Mouse (Mus musculus) spleen, adult 2 months (tissue): ENCODE measurements around the gene Riox1. TPM values are rescaled to one million over a fixed set of nuclear protein-coding genes. Genes with fewer than 3 reads are reported as not detected.
A peak's percentile ranks its signal among the peaks of the same experiment; 100 is the strongest.
"Not testable (repeated sequence)": the region's sequence is repeated elsewhere in the genome, so short reads cannot be mapped to it uniquely, and the experiment has no call there.

Source experiments
- DNase-seq, 2 experiments: peaks; one replicate each; pipeline versions ENCODE4 v3.0.0 to v3.0.0-alpha.2; 2012 to 2021; ENCODE audit warnings: low spot score in 2 of 2, low read depth in 1 of 2
- H3K27ac ChIP-seq: fragments of 200-500 bp; 2 replicates; pipeline ENCODE4 v1.5.1; 2012; ENCODE audit warnings: low read length, inconsistent platforms; ENCODE audit not compliant: insufficient read depth
- H3K27me3 ChIP-seq: fragments of 200-500 bp; 2 replicates; pipeline ENCODE4 v1.6.1; 2012; ENCODE audit warnings: mild to moderate bottlenecking, moderate library complexity, low read length, inconsistent platforms; ENCODE audit not compliant: control insufficient read depth, insufficient read depth
- H3K36me3 ChIP-seq: fragments of 200-500 bp; 2 replicates; pipeline ENCODE4 v1.6.1; 2012; ENCODE audit warnings: mild to moderate bottlenecking, low read length, inconsistent platforms; ENCODE audit not compliant: control insufficient read depth, insufficient read depth
- H3K4me1 ChIP-seq: fragments of 200-500 bp; 2 replicates; pipeline ENCODE4 v1.6.1; 2011; ENCODE audit warnings: inconsistent platforms; ENCODE audit not compliant: control insufficient read depth, insufficient read depth, insufficient read length
- H3K4me3 ChIP-seq: fragments of 200-500 bp; 2 replicates; pipeline ENCODE4 v1.5.1; 2011; ENCODE audit warnings: mild to moderate bottlenecking, inconsistent platforms; ENCODE audit not compliant: insufficient read depth, insufficient read length; ENCODE audit errors: extremely low read depth
- CTCF ChIP-seq: fragments of 200-500 bp; IDR thresholded peaks from 2 replicates; pipeline ENCODE4 v1.5.1; 2011; ENCODE audit warnings: mild to moderate bottlenecking, inconsistent platforms; ENCODE audit not compliant: insufficient read depth, insufficient read length, insufficient replicate concordance; ENCODE audit errors: extremely low read depth
- POLR2A ChIP-seq: fragments of 200-500 bp; IDR thresholded peaks from 2 replicates; pipeline ENCODE4 v1.6.1; 2011; ENCODE audit warnings: low read depth, low read length, inconsistent platforms
- WGBS: fragments of 180-500 bp; shearing (Covaris S2); methylation state at CpG from one replicate; pipeline ENCODE4 v1.1.7; 2018; 5-methylcytosine and 5-hydroxymethylcytosine counted together
- polyA plus RNA-seq: library from polyadenylated mRNA; depleted of rRNA; stranded (reverse); fragments of >200 nt; gene quantifications from 2 replicates; pipeline ENCODE4 v1.2.3, GENCODE M21; 2012

Riox1 gene
- polyA plus RNA-seq, 1 experiment = 12.5 TPM

GRCm38 (mm10) chr12:83927747-83928146, 22.7 kb upstream of the Riox1 start:
- TF ChIP-seq CTCF (no peak), POLR2A (no peak)
- Histone ChIP-seq H3K36me3 (no peaks in the 10 kb centered on the region), H3K27ac (no peak overlapping the region), H3K4me1 (peaks cover 11% of the 10 kb centered on the region), H3K27me3 (no peaks in the 10 kb centered on the region), H3K4me3 (no peak overlapping the region)
- DNase-seq = no peak
- 26% methylated on average over 4 of the region's 4 CpGs for WGBS

DNA sequence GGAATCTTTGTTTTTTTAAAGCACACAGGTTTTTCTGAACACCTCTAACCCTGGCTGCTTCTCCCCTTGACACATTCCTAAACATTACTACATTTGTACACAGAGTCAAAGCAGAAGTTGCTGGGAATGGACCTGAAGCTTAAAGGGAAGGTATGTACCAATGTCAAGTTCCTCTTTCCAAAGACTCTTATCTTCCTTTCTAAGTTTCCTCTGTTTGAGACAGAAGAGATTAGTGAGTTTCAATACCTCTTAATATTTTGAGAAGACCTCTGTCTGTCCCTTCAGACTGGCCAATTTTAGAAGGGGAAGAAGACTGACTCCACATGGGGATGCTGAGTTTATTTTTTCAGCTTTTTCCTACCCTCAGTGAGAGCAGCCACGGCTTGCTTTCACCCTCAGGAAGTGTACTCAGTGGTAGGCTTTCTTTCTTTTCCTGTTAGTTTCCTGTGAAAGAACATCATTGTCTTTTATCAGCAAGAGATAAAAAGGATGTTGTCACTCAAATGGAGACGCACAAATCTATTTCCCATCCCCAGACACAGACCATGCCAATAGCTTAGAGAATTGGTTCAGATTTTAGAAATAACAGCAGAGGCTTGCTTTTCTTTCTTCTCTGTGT, 21.1 kb upstream of the Riox1 start:
- Histone ChIP-seq H3K4me1 (peaks cover 11% of the 10 kb centered on the region), H3K4me3 (no peak overlapping the region), H3K27ac (peak overlapping the region; percentile 37), H3K27me3 (no peaks in the 10 kb centered on the region), H3K36me3 (no peaks in the 10 kb centered on the region)
- DNase-seq = no peak
- TF ChIP-seq CTCF (no peak), POLR2A (no peak)
- WGBS = 2% methylated on average over 2 of the region's 2 CpGs

DNA sequence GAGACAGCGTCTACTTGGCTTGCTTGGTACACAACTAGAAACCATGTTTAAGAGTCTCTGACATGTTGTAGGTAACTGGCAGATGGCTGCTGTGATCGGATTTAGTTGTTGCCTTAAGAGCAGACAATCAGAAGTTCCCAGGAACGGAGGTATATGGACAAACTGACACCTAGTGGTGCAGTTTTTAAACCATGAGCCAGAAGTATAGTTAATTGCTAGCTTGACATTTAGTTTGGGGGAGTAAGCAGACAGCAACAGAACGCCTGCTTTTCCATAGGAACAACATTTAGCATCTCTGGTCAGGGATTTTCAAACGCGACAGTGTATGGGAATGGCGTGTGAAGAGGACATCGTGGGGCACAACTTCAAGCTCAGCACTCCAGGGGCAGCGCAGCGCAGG, 12.8 kb upstream of the Riox1 start:
- Histone ChIP-seq H3K4me3 (no peak overlapping the region), H3K27ac (no peak overlapping the region), H3K36me3 (no peaks in the 10 kb centered on the region), H3K27me3 (no peaks in the 10 kb centered on the region), H3K4me1 (no peaks in the 10 kb centered on the region)
- DNase-seq = no peak
- TF ChIP-seq POLR2A = no peak
- TF ChIP-seq CTCF = no peak
- 77% methylated on average over 10 of the region's 10 CpGs for WGBS

DNA sequence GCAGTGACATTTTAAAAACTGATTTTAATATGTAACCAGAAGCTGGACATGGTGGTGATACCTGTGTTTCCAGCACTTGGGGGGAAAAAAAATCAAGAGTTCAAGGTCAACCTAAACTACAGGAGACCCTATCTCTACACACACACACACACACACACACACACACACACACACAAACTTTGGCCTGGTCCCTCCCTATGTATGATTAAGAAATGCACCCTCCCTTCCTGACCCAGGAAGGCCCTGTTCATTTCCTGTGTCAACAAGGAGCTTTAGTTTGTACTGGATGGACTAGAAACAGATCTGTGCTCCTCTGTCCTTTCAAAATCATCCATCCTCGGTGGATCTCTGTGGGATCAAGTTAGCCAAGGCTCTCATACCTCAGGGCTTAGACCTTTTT, 11.8 kb upstream of the Riox1 start:
- H3K4me3 ChIP-seq, DNase-seq, H3K27me3 ChIP-seq, H3K36me3 ChIP-seq, H3K27ac ChIP-seq, H3K4me1 ChIP-seq: not testable (repeated sequence)
- 67% methylated on average over 1 of the region's 1 CpGs for WGBS

DNA sequence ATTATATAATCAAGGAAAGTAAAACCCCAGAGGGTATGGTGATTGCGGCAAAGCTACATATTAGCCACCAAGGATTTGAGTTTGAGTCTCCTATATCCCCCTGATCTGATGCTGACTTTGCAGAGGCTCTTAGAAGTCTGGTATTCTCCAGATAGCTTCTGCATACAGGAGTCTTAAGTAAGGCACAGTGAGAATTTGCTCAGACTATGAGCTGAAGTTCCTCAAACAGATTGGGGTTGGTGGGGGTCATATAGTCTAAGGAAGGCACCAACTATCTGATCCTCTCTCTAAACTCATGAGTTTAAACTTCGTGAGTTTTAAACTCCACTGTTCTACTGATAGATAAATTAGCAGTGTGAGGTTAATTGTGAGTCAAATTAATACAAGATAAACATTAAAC, 11.1 kb upstream of the Riox1 start:
- Histone ChIP-seq H3K27me3 (no peaks in the 10 kb centered on the region), H3K27ac (no peak overlapping the region), H3K36me3 (no peaks in the 10 kb centered on the region), H3K4me1 (no peaks in the 10 kb centered on the region), H3K4me3 (no peak overlapping the region)
- TF ChIP-seq CTCF (no peak), POLR2A (no peak)
- WGBS = 79% methylated on average over 2 of the region's 2 CpGs
- no peak for DNase-seq

DNA sequence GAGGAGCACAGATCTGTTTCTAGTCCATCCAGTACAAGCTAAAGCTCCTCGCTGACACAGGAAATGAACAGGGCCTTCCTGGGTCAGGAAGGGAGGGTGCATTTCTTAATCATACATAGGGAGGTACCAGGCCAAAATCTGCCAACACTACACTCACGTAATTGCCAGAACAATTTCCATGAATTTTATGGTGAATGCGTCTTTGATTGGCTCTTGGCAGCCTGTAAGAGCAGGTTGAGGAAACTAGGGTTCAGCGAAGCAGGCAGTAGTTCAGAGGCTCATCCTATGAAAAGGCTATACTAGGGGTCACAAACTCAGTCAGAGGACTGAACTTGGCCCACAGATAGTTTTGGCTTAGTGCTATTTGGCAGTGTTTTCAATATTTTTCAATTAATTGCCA, 10.4 kb upstream of the Riox1 start:
- no peaks in the 10 kb centered on the region for H3K27me3 ChIP-seq
- no peaks in the 10 kb centered on the region for H3K36me3 ChIP-seq
- TF ChIP-seq POLR2A (no peak), CTCF (no peak)
- H3K4me3 ChIP-seq = no peak overlapping the region
- no peak overlapping the region for H3K27ac ChIP-seq
- no peak for DNase-seq
- H3K4me1 ChIP-seq = no peaks in the 10 kb centered on the region
- WGBS = 75% methylated on average over 4 of the region's 4 CpGs

GRCm38 (mm10) chr12:83941938-83942337, 8.5 kb upstream of the Riox1 start:
- Histone ChIP-seq H3K27me3 (no peaks in the 10 kb centered on the region), H3K36me3 (no peaks in the 10 kb centered on the region), H3K4me1 (no peaks in the 10 kb centered on the region), H3K27ac (no peak overlapping the region), H3K4me3 (no peak overlapping the region)
- DNase-seq = no peak
- WGBS = 75% methylated on average over 3 of the region's 3 CpGs
- TF ChIP-seq POLR2A (no peak), CTCF (no peak)
